Mouse (Mus musculus) CH12.LX (cell line): ENCODE data around the gene Dennd2d. TPM values are rescaled to one million over a fixed set of nuclear protein-coding genes. Genes with fewer than 3 reads are reported as not detected.

Source experiments
- DNase-seq: peaks from one replicate; pipeline ENCODE4 v3.0.0-alpha.2; 2013; ENCODE audit errors: extremely low read depth
- H3K27ac ChIP-seq: 2 replicates; pipeline ENCODE4 v1.5.1; 2012; ENCODE audit warnings: low read depth, mild to moderate bottlenecking, control low read depth, moderate library complexity; ENCODE audit not compliant: insufficient read depth
- H3K27me3 ChIP-seq: replicated peaks from 2 replicates; pipeline ENCODE3; 2012; ENCODE audit warnings: inconsistent platforms
- H3K36me3 ChIP-seq, 2 experiments: replicated peaks in 1 of 2; 2 replicates each; pipeline versions ENCODE3 to v1.6.1; 2012; ENCODE audit warnings: inconsistent platforms in 1 of 2, low read length in 1 of 2, mild to moderate bottlenecking in 1 of 2, mixed read lengths in 1 of 2, moderate library complexity in 1 of 2; ENCODE audit not compliant: control insufficient read depth in 1 of 2, insufficient read depth in 1 of 2
- H3K4me1 ChIP-seq, 2 experiments: 2 replicates each; pipeline ENCODE4 v1.6.1; 2012; ENCODE audit warnings: inconsistent platforms in 1 of 2, moderate library complexity in 1 of 2; ENCODE audit not compliant: insufficient read depth in 2 of 2, control insufficient read depth in 1 of 2
- H3K4me2 ChIP-seq: 2 replicates; pipeline ENCODE4 v1.6.1; 2012; ENCODE audit warnings: low read depth, mild to moderate bottlenecking, control low read depth; ENCODE audit not compliant: poor library complexity, insufficient read depth, severe bottlenecking
- H3K4me3 ChIP-seq, 3 experiments: fragments of 150-350 bp in 1 of 3; sonication (generic) in 1 of 3; replicated peaks in 1 of 3; 2 replicates each; pipeline versions ENCODE3 to v1.5.1; 2011 to 2012; ENCODE audit warnings: low read depth in 2 of 3, low read length in 2 of 3, mild to moderate bottlenecking in 2 of 3, moderate library complexity in 2 of 3, control low read depth in 1 of 3, improper control_type of control experiment in 1 of 3, inconsistent platforms in 1 of 3, mixed read lengths in 1 of 3; ENCODE audit not compliant: poor library complexity in 1 of 3
- H3K79me2 ChIP-seq: replicated peaks from 2 replicates; pipeline ENCODE4 v1.6.1; 2012; ENCODE audit warnings: mild to moderate bottlenecking, moderate library complexity; ENCODE audit not compliant: control insufficient read depth, poor library complexity, insufficient read depth, severe bottlenecking; ENCODE audit errors: extremely low read depth
- H3K9ac ChIP-seq: 2 replicates; pipeline ENCODE4 v1.6.1; 2012; ENCODE audit warnings: low read depth, mild to moderate bottlenecking, control low read depth, moderate library complexity; ENCODE audit not compliant: insufficient read depth
- H3K9me3 ChIP-seq: replicated peaks from 2 replicates; pipeline ENCODE3; 2012; ENCODE audit warnings: low read length, inconsistent platforms, mixed read lengths
- CHD2 ChIP-seq: IDR thresholded peaks from 2 replicates; pipeline ENCODE4 v1.6.1; 2011; ENCODE audit warnings: low read length, improper control_type of control experiment
- CTCF ChIP-seq, 2 experiments: IDR thresholded peaks in 1 of 2; conservative IDR thresholded peaks in 1 of 2; 2 replicates each; pipeline ENCODE4 v1.5.1; 2011 to 2012; ENCODE audit warnings: low read depth in 2 of 2, low read length in 2 of 2, improper control_type of control experiment in 1 of 2, inconsistent platforms in 1 of 2, mild to moderate bottlenecking in 1 of 2, moderate library complexity in 1 of 2
- GABPA ChIP-seq: IDR thresholded peaks from 2 replicates; pipeline ENCODE4 v1.6.1; 2012; ENCODE audit warnings: low read depth, low read length, improper control_type of control experiment, inconsistent platforms; ENCODE audit not compliant: insufficient replicate concordance
- HCFC1 ChIP-seq: IDR thresholded peaks from 2 replicates; pipeline ENCODE4 v1.6.1; 2012; ENCODE audit warnings: low read depth, mild to moderate bottlenecking, inconsistent platforms, low read length, improper control_type of control experiment
- IRF4 ChIP-seq: IDR thresholded peaks from 2 replicates; pipeline ENCODE4 v1.6.1; 2014; ENCODE audit warnings: low read depth, mild to moderate bottlenecking, inconsistent platforms, low read length, improper control_type of control experiment
- JUN ChIP-seq: IDR thresholded peaks from 2 replicates; pipeline ENCODE4 v1.6.1; 2011; ENCODE audit warnings: low read depth, mild to moderate bottlenecking, low read length, improper control_type of control experiment, moderate library complexity; ENCODE audit not compliant: insufficient read depth
- KAT2A ChIP-seq: IDR thresholded peaks from 2 replicates; pipeline ENCODE4 v1.6.1; 2012; ENCODE audit warnings: low read length, improper control_type of control experiment, inconsistent platforms; ENCODE audit not compliant: insufficient replicate concordance
- PAX5 ChIP-seq: IDR thresholded peaks from 2 replicates; pipeline ENCODE4 v1.6.1; 2012; ENCODE audit warnings: low read length, inconsistent platforms, mixed read lengths
- TBP ChIP-seq: conservative IDR thresholded peaks from 2 replicates; pipeline ENCODE4 v1.6.1; 2011; ENCODE audit warnings: low read depth, low read length, improper control_type of control experiment
- UBTF ChIP-seq: IDR thresholded peaks from 2 replicates; pipeline ENCODE4 v1.6.1; 2012; ENCODE audit warnings: low read depth, mild to moderate bottlenecking, inconsistent platforms, low read length, improper control_type of control experiment, moderate library complexity
- USF1 ChIP-seq: IDR thresholded peaks from 2 replicates; pipeline ENCODE4 v1.6.1; 2014; ENCODE audit warnings: low read depth, mild to moderate bottlenecking, inconsistent platforms, low read length, improper control_type of control experiment
- USF2 ChIP-seq: conservative IDR thresholded peaks from 2 replicates; pipeline ENCODE4 v1.6.1; 2011; ENCODE audit warnings: low read depth, low read length, improper control_type of control experiment
- ZC3H11A ChIP-seq: IDR thresholded peaks from 2 replicates; pipeline ENCODE4 v1.6.1; 2012; ENCODE audit warnings: low read depth, mild to moderate bottlenecking, inconsistent platforms, low read length, improper control_type of control experiment
- ZMIZ1 ChIP-seq: IDR thresholded peaks from 2 replicates; pipeline ENCODE4 v1.6.1; 2012; ENCODE audit warnings: low read depth, mild to moderate bottlenecking, inconsistent platforms, low read length, improper control_type of control experiment
- dilution Hi-C: fragments of 300-500 bp; cut with MboI; formaldehyde crosslinking; loops from 2 replicates; pipeline ENCODE4 v1.14.3; 2020; ENCODE audit warnings: low sequenced_read_pairs; ENCODE audit not compliant: extremely low pct_unique_long_range_greater_than_20kb, extremely low pct_ligation_motif_present
- in situ Hi-C: fragments of 300-500 bp; cut with MboI; formaldehyde crosslinking; loops from 3 replicates; pipeline ENCODE4 v1.14.3; 2019; ENCODE audit warnings: low sequenced_read_pairs, low pct_ligation_motif_present, low pct_unique_long_range_greater_than_20kb, mixed read lengths
- polyA plus RNA-seq: library from polyadenylated mRNA; unstranded; fragments of >175 nt; gene quantifications from 2 replicates; pipeline ENCODE4 v1.2.1, GENCODE M21; 2012; ENCODE audit warnings: low read depth; ENCODE audit not compliant: insufficient read length
- total RNA-seq, 2 experiments: library from RNA; depleted of rRNA; stranded (reverse); fragments of 300-350 nt in 1 of 2; fragments of >200 nt in 1 of 2; gene quantifications; 2 replicates each; pipeline ENCODE4 v1.2.3; 2012 to 2014

Gene Dennd2d
- total and polyA plus RNA-seq, 3 experiments = 30.4 to 39.8 (median 38.2) TPM

DNA sequence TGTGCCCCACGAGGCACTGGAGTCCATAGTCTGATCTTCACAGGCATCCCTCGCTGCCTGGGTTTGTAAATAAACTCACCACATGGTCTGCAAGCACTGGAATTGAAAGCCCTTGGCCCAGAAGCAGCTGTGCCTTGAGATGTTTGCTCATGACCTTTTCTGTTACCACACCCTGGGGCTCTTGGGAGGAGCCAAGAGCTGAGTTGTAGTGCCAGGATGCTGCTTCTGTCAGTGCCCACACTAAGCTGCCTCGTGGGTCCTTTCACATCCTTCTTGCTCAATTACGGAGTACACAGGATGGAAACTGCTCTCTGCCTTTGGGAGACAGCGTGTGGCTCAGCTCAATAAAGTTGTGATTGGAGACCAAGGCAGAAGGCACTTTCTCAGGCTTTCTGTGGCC lies 3.6 kb downstream of the Dennd2d start (continued):
- TF ChIP-seq GABPA (no peak), HCFC1 (no peak)

DNA sequence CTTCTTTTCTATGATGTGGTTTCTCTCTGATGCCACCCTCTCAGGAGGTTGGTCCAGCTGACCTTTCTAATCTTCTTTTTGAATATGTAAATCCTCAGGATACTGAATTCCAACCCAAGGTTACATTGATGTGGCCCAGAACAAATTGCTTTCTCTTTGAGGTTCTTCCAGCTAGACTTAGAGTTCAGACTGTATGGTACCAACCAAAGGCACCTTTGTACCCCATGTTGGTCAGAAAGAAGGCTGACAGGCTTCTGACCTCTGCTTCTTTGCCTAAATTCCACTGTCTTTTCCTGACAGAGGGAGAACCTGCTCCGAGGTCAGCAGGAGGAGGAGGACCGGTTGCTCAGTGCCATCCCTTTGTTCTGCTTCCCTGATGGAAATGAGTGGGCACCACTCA lies 5.3 kb downstream of the Dennd2d start:
- H3K79me2 ChIP-seq = peaks cover 13% of the 10 kb centered on the region
- no peak for TF ChIP-seq UBTF
- no peak for TF ChIP-seq CHD2
- no peak for TF ChIP-seq USF2
- no peak for TF ChIP-seq KAT2A
- no peak for TF ChIP-seq USF1
- TF ChIP-seq TBP = no peak
- TF ChIP-seq PAX5 = no peak
- peaks cover 7 to 30% of the 10 kb centered on the region in 2 experiments for H3K4me1 ChIP-seq
- no peaks in the 10 kb centered on the region for H3K27me3 ChIP-seq
- H3K9ac ChIP-seq = peak overlapping the region; percentile 79
- peak overlapping the region; percentile 64 to 74 (median 70) for H3K4me3 ChIP-seq
- peaks cover 29 to 54% of the 10 kb centered on the region in 2 experiments for H3K36me3 ChIP-seq
- no peaks in the 10 kb centered on the region for H3K9me3 ChIP-seq
- in situ Hi-C loops (loop anchor here (25.0 kb wide), 1 partner anchor 400 kb away; no protein-coding TSS in a partner anchor), dilution Hi-C loops (no loop called here)
- no peak for DNase-seq
- H3K4me2 ChIP-seq = peak overlapping the region; percentile 76
- no peak overlapping the region for H3K27ac ChIP-seq

- Histone ChIP-seq H3K27me3 (no peaks in the 10 kb centered on the region), H3K9ac (no peak overlapping the region), H3K4me1 (peaks cover 10 to 39% of the 10 kb centered on the region in 2 experiments), H3K4me2 (no peak overlapping the region), H3K36me3 (peaks cover 52 to 69% of the 10 kb centered on the region in 2 experiments), H3K79me2 (peaks cover under 1% of the 10 kb centered on the region; the same call in 1 of the 2 replicates), H3K9me3 (no peaks in the 10 kb centered on the region), H3K4me3 (no peak overlapping the region), H3K27ac (no peak overlapping the region)
- DNase-seq = no peak
- in situ Hi-C loops (loop anchor here (25.0 kb wide), 1 partner anchor 397 kb away; no protein-coding TSS in a partner anchor), dilution Hi-C loops (no loop called here)
- TF ChIP-seq UBTF (no peak), IRF4 (no peak), ZMIZ1 (no peak)
Measured at GRCm38 (mm10) chr3:106490239-106490638, 8.0 kb downstream of the Dennd2d start.

DNA sequence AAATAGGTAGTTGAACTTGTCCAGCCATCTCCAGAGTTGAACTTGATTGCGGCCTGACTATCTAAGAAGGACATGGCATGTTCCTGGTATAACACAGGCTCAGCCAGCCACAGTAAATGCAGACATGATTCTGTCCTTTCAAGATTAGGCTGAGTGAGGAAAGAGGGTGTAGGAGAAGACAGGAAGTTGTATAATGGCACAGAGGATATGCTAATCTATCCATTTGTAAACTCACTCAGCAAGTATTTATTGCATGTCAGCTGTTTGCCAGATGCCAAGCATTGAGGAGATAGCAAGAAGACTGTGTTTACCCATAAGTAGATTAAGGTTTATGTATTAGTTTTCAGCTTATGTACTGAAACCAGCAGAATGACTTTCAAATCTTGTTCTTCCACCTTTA lies 10.5 kb downstream of the Dennd2d start:
- Histone ChIP-seq H3K4me2 (no peak overlapping the region), H3K9me3 (no peaks in the 10 kb centered on the region)
- TF ChIP-seq JUN (no peak), CHD2 (no peak), CTCF (conservative IDR thresholded peaks at IDR 0.05 in 1 of 2, IDR thresholded peaks at IDR 0.05 in 1 of 2; ENCODE audit: low read depth in 2 of 2, low read length in 2 of 2) (no peak), ZC3H11A (no peak), USF1 (no peak)
- TF ChIP-seq, all 38 proteins: peak for 0
- no peak overlapping the region for H3K4me3 ChIP-seq
- no peaks in the 10 kb centered on the region for H3K79me2 ChIP-seq
- DNase-seq = no peak
- no peaks in the 10 kb centered on the region for H3K27me3 ChIP-seq
- H3K27ac ChIP-seq = no peak overlapping the region
- peaks cover 69 to 93% of the 10 kb centered on the region in 2 experiments for H3K36me3 ChIP-seq
- H3K4me1 ChIP-seq = peaks cover 10 to 44% of the 10 kb centered on the region in 2 experiments
- dilution Hi-C loops = no loop called here
- no peak overlapping the region for H3K9ac ChIP-seq
- in situ Hi-C loops = loop anchor here (25.0 kb wide), 1 partner anchor 395 kb away; no protein-coding TSS in a partner anchor
